Mouse (Mus musculus): Measurements from ENCODE around the gene Acsbg1. TPM values are rescaled to one million over a fixed set of nuclear protein-coding genes. Genes with fewer than 3 reads are reported as not detected.

The Acsbg1 gene
- polyA plus RNA-seq, 1 experiment: not detected

DNA sequence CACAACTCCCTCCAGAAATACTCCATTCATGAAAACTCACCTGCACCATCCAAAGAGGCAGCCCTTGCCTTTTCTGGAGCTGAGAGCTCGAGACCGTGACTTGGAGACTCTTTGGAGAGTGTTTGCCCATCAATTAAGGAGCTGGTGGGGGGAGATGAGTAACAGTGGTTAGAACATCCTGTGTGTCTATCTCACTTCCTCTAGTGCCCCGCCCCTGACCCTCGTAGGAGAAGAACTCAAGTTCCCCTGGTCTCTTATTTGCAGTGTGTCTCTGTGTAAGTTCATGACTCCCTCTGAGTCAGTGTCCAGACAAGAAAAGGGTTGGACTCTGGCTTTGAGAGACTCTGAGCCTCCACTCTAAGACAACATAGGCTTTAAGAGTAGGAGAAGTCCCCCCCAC, 19.1 kb downstream of the Acsbg1 start:
- H3K27ac ChIP-seq (ENCODE audit: control insufficient read depth, insufficient read depth, low read depth, low read length, poor library complexity): no peak overlapping the region
- WGBS: 10% methylated on average over 4 of the region's 4 CpGs
- TF ChIP-seq POLR2A (IDR thresholded peaks at IDR 0.05; ENCODE audit: borderline replicate concordance, control insufficient read depth, low read depth, low read length) (no peak), CTCF (IDR thresholded peaks at IDR 0.05; ENCODE audit: control insufficient read depth, insufficient read depth, low read length) (no peak)
- no peaks in the 10 kb centered on the region; the same call in 1 of the 2 replicates for H3K4me1 ChIP-seq (ENCODE audit: control insufficient read depth, insufficient read depth, low read length)
- no peak overlapping the region for H3K4me3 ChIP-seq (replicated peaks; ENCODE audit: control insufficient read depth, low read depth, low read length)

DNA sequence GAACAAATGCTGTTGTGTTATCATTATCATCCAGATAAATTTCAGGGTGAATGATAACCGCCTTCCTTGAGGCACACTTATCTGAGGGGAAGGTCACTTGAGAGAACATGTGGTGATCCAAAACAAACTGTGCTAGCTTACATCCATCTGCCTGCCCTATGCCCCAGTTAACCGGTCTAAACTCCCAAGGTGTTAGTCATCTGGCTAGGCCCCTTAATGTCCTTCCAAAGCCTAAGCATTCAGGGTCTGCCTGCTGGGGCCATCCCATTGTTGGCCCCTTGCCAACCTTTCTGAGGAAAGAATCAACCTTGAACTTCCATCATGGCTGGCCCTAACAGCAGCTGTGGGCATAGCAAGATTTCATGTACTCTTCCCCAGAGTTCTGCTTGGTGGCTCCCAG, 19.5 kb downstream of the Acsbg1 start:
- no peak overlapping the region for H3K4me3 ChIP-seq (replicated peaks; ENCODE audit: control insufficient read depth, low read depth, low read length)
- no peaks in the 10 kb centered on the region; the same call in 1 of the 2 replicates for H3K4me1 ChIP-seq (ENCODE audit: control insufficient read depth, insufficient read depth, low read length)
- TF ChIP-seq POLR2A (IDR thresholded peaks at IDR 0.05; ENCODE audit: borderline replicate concordance, control insufficient read depth, low read depth, low read length): no peak
- no peak for TF ChIP-seq CTCF (IDR thresholded peaks at IDR 0.05; ENCODE audit: control insufficient read depth, insufficient read depth, low read length)
- WGBS: 79% methylated on average over 2 of the region's 2 CpGs
- no peak overlapping the region for H3K27ac ChIP-seq (ENCODE audit: control insufficient read depth, insufficient read depth, low read depth, low read length, poor library complexity)

DNA sequence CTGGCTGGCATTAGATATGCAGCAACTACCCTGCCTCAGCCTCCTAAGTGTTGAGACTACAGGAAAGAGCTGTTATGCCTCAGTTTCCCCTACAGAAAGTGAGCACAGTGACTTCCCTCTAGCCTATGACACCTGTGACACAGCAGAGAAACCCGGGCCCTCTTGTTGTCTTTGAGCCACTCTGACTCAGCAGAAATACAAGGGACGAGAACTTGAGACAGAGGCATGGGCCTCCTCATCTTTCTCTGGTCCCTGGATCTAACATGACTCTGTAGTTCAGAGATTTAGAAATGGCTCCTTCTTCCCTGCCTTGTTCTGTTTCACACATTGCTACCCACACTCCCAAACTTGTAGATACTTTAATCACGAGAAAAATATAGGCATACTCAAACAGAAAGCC, 20.1 kb downstream of the Acsbg1 start:
- TF ChIP-seq CTCF (IDR thresholded peaks at IDR 0.05; ENCODE audit: control insufficient read depth, insufficient read depth, low read length) (no peak), POLR2A (IDR thresholded peaks at IDR 0.05; ENCODE audit: borderline replicate concordance, control insufficient read depth, low read depth, low read length) (no peak)
- no peak overlapping the region for H3K4me3 ChIP-seq (replicated peaks; ENCODE audit: control insufficient read depth, low read depth, low read length)
- no peaks in the 10 kb centered on the region for H3K4me1 ChIP-seq (ENCODE audit: control insufficient read depth, insufficient read depth, low read length)
- WGBS: 40% methylated on average over 3 of the region's 3 CpGs
- H3K27ac ChIP-seq (ENCODE audit: control insufficient read depth, insufficient read depth, low read depth, low read length, poor library complexity): no peak overlapping the region

DNA sequence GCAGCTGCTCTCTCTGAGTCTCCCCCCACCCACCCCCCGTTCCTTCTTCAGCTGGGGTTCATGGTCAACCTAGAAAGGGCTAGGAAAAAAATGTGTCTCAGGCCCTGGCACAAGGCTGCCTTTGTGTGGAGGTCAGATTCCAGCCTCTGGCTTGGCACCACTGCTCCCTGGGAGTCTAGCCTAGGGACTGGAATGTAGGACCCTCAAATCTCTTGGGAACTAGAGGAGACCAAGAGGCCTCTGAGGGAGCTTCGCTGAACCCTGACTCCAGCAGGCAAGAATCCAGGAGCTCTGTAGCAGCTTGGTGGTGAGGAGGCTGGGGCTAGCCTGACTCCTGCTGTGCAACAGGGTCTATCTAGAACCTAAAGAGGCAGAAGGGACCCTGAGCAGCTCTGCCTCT, 22.5 kb downstream of the Acsbg1 start:
- TF ChIP-seq CTCF (IDR thresholded peaks at IDR 0.05; ENCODE audit: control insufficient read depth, insufficient read depth, low read length) (no peak), POLR2A (IDR thresholded peaks at IDR 0.05; ENCODE audit: borderline replicate concordance, control insufficient read depth, low read depth, low read length) (no peak)
- Histone ChIP-seq H3K4me3 (replicated peaks; ENCODE audit: control insufficient read depth, low read depth, low read length) (no peak overlapping the region), H3K27ac (ENCODE audit: control insufficient read depth, insufficient read depth, low read depth, low read length, poor library complexity) (no peak overlapping the region; the same call in 1 of the 2 replicates), H3K4me1 (ENCODE audit: control insufficient read depth, insufficient read depth, low read length) (no peaks in the 10 kb centered on the region)
- 67% methylated on average over 2 of the region's 2 CpGs for WGBS

DNA sequence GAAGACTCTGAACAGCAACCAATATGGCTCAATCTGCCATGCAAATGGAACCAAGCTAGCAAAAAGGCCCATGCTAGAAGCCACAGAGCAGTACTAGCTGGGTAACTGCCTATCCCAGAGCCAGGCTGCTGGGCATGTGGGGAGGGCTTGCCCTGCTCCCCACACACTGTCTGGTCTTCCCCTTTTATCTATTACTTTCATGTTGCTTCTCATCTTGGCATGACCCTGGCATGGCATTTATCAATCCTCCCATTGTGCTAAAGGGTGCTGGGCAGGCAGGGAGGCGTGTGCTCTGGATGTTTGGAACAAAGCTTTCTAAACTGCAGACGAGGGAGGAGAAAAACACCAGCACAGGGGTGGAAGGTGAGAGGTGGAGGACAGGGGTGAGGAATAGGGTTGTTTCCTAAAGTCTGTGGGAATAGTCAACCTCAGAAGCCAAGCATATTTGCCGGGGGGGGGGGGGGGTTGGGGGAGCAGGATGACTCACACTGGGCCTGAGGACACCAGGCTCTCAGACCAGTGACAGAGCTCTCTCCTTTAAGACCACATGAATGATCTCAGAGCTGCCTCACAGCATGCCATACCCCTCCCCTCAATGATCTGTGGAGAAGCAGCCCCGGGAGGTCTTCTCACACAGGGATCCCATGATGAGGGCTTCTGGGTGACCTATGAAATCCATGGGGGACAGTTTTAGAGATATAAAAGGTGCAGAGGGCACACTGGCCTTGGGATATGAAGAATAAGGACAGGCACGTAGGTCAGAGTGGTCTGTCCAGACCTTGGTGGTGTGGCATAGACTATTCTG, 24.0 kb downstream of the Acsbg1 start:
- H3K4me1 ChIP-seq (ENCODE audit: control insufficient read depth, insufficient read depth, low read length): no peaks in the 10 kb centered on the region
- H3K27ac ChIP-seq (ENCODE audit: control insufficient read depth, insufficient read depth, low read depth, low read length, poor library complexity): no peak overlapping the region
- TF ChIP-seq POLR2A (IDR thresholded peaks at IDR 0.05; ENCODE audit: borderline replicate concordance, control insufficient read depth, low read depth, low read length): no peak
- TF ChIP-seq CTCF (IDR thresholded peaks at IDR 0.05; ENCODE audit: control insufficient read depth, insufficient read depth, low read length): no peak
- WGBS: 64% methylated on average over 5 of the region's 5 CpGs
- no peak overlapping the region for H3K4me3 ChIP-seq (replicated peaks; ENCODE audit: control insufficient read depth, low read depth, low read length)

DNA sequence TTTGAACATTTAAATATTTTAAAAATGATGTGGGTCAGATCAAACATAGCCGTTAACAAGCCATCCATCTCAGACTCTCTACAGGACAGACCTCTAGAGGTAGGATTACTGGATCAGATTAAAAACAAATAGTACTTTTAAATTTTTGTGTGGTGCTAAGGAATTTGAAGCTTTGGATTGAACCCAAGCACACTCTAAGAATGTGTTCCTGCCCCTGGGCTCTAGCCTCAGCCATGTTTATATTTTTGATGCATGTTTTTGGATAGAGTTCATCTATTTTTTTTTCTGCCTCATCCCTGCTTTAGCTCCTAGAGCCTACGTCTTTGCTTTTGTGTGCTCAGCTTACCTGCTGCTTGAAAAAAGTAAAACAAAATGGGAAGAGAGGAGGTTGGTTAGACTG, 28.3 kb downstream of the Acsbg1 start:
- Histone ChIP-seq H3K4me1 (ENCODE audit: control insufficient read depth, insufficient read depth, low read length) (no peaks in the 10 kb centered on the region), H3K27ac (ENCODE audit: control insufficient read depth, insufficient read depth, low read depth, low read length, poor library complexity) (no peak overlapping the region), H3K4me3 (replicated peaks; ENCODE audit: control insufficient read depth, low read depth, low read length) (no peak overlapping the region)
- 79% methylated on average over 2 of the region's 2 CpGs for WGBS
- TF ChIP-seq POLR2A (IDR thresholded peaks at IDR 0.05; ENCODE audit: borderline replicate concordance, control insufficient read depth, low read depth, low read length) (no peak), CTCF (IDR thresholded peaks at IDR 0.05; ENCODE audit: control insufficient read depth, insufficient read depth, low read length) (no peak)

DNA sequence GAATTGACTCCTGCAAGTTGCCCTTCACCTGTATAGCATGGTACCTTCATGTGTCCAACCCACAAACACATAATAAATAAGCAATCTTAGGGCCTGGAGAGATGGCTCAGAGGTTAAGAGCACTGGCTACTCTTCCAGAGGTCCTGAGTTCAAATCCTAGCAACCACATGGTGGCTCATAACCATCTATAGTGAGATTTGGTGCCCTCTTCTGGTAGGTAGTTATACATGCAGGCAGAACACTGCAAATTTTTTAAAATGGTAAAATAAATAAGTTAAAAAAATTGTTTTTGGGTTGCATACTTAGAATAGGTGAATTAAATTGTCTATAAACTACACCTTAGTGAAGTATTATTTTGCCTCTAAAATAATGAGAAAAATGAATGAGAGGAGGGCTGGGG, 30.8 kb downstream of the Acsbg1 start:
- TF ChIP-seq POLR2A (IDR thresholded peaks at IDR 0.05; ENCODE audit: borderline replicate concordance, control insufficient read depth, low read depth, low read length): no peak
- no peak for TF ChIP-seq CTCF (IDR thresholded peaks at IDR 0.05; ENCODE audit: control insufficient read depth, insufficient read depth, low read length)
- Histone ChIP-seq H3K4me1 (ENCODE audit: control insufficient read depth, insufficient read depth, low read length) (no peaks in the 10 kb centered on the region), H3K4me3 (replicated peaks; ENCODE audit: control insufficient read depth, low read depth, low read length) (no peak overlapping the region)

DNA sequence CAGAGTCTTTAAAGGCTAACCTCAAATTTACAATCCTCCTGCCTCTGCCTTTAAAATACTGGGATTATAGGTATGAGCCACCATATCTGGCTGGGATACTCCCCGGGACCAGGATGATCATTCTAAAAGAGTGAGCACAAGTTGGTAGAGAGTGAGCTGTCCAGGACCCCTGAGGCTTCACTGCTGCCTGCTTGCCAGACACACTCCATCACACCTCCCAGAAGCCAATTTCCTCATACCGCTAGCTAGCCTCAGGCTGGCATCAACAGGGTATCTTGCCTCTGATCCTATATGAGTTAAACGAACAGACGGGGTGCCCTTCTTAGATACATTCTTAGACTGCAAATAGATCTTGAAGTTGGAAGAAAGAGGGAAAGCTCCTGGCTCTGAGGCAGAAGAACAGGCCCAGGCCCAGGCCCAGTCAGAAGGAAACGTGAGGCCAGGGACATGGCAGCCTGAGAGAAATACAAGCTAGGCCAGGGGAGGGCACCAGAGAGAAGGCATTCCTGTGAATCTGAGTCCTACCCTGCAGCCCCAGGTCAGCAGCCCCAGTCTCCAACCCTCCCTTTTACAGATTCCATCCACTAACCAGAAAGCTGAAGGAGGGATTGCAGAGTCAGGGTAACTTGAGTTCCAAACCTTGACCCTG, 31.9 kb downstream of the Acsbg1 start:
- Histone ChIP-seq H3K4me3 (replicated peaks; ENCODE audit: control insufficient read depth, low read depth, low read length) (no peak overlapping the region), H3K27ac (ENCODE audit: control insufficient read depth, insufficient read depth, low read depth, low read length, poor library complexity) (no peak overlapping the region), H3K4me1 (ENCODE audit: control insufficient read depth, insufficient read depth, low read length) (no peaks in the 10 kb centered on the region)
- TF ChIP-seq POLR2A (IDR thresholded peaks at IDR 0.05; ENCODE audit: borderline replicate concordance, control insufficient read depth, low read depth, low read length) (no peak), CTCF (IDR thresholded peaks at IDR 0.05; ENCODE audit: control insufficient read depth, insufficient read depth, low read length) (no peak)
- WGBS: 82% methylated on average over 5 of the region's 5 CpGs

More for the DNA sequence above, 30.8 kb downstream of the Acsbg1 start:
- no peak overlapping the region for H3K27ac ChIP-seq (ENCODE audit: control insufficient read depth, insufficient read depth, low read depth, low read length, poor library complexity)
